Mouse (Mus musculus) intestine, postnatal 0 days (tissue): Measurements from ENCODE around the gene Crim1. TPM values are rescaled to one million over a fixed set of nuclear protein-coding genes. Genes with fewer than 3 reads are reported as not detected.

Experiments
- ATAC-seq: fragments of 200-750 bp; cut with Nextera tagmentation; 2 replicates; pipeline ENCODE4 v1.8.0; 2017; ENCODE audit warnings: mild to moderate bottlenecking, moderate TSS enrichment, moderate library complexity
- H3K27ac ChIP-seq: fragments of 300-500 bp; sonication (generic); 2 replicates; pipeline ENCODE4 v1.5.1; 2014; ENCODE audit warnings: mild to moderate bottlenecking, low read depth, low read length, moderate library complexity
- H3K27me3 ChIP-seq: fragments of 300-500 bp; sonication (generic); replicated peaks from 2 replicates; pipeline ENCODE4 v1.6.1; 2014; ENCODE audit warnings: low read length, mixed read lengths; ENCODE audit not compliant: control insufficient read depth, insufficient read depth
- H3K36me3 ChIP-seq: fragments of 300-500 bp; sonication (generic); 2 replicates; pipeline ENCODE4 v1.6.1; 2014; ENCODE audit warnings: mild to moderate bottlenecking, moderate library complexity; ENCODE audit not compliant: control insufficient read depth, insufficient read depth
- H3K4me1 ChIP-seq: fragments of 300-500 bp; sonication (generic); replicated peaks from 2 replicates; pipeline ENCODE4 v1.6.1; 2014; ENCODE audit warnings: antibody characterized with exemption, low read length, mixed read lengths; ENCODE audit not compliant: control insufficient read depth, insufficient read depth
- H3K4me2 ChIP-seq: fragments of 300-500 bp; sonication (generic); replicated peaks from 2 replicates; pipeline ENCODE4 v1.6.1; 2014; ENCODE audit warnings: low read depth, mild to moderate bottlenecking, moderate library complexity
- H3K4me3 ChIP-seq: fragments of 300-500 bp; sonication (generic); 2 replicates; pipeline ENCODE4 v1.5.1; 2014; ENCODE audit warnings: low read depth, low read length
- H3K9ac ChIP-seq: fragments of 300-500 bp; sonication (generic); 2 replicates; pipeline ENCODE4 v1.6.1; 2014; ENCODE audit warnings: mild to moderate bottlenecking, low read depth, low read length
- H3K9me3 ChIP-seq: fragments of 300-500 bp; sonication (generic); 2 replicates; pipeline ENCODE4 v1.6.1; 2016; ENCODE audit warnings: mixed run types; ENCODE audit not compliant: control insufficient read depth
- CTCF ChIP-seq: sonication (generic); IDR thresholded peaks from 2 replicates; pipeline ENCODE4 v1.5.1; 2016; ENCODE audit warnings: low read depth, mild to moderate bottlenecking, control low read depth, antibody characterized with exemption, moderate library complexity
- WGBS: fragments of 180-500 bp; shearing (Covaris S2); extraction: QIAGEN DNeasy Blood & Tissue Kit; methylation state at CpG from one replicate; pipeline ENCODE4 v1.1.7; 2014; 5-methylcytosine and 5-hydroxymethylcytosine counted together
- polyA plus RNA-seq: library from polyadenylated mRNA; unstranded; fragments of >200 nt; fragmentation: Nextera tagmentation; extraction: Ambion mirVana; gene quantifications from 2 replicates; pipeline ENCODE4 v1.2.1, GENCODE M21; 2015

Crim1 gene
- polyA plus RNA-seq, result 7.7 and 9.0 TPM in 2 replicates

DNA sequence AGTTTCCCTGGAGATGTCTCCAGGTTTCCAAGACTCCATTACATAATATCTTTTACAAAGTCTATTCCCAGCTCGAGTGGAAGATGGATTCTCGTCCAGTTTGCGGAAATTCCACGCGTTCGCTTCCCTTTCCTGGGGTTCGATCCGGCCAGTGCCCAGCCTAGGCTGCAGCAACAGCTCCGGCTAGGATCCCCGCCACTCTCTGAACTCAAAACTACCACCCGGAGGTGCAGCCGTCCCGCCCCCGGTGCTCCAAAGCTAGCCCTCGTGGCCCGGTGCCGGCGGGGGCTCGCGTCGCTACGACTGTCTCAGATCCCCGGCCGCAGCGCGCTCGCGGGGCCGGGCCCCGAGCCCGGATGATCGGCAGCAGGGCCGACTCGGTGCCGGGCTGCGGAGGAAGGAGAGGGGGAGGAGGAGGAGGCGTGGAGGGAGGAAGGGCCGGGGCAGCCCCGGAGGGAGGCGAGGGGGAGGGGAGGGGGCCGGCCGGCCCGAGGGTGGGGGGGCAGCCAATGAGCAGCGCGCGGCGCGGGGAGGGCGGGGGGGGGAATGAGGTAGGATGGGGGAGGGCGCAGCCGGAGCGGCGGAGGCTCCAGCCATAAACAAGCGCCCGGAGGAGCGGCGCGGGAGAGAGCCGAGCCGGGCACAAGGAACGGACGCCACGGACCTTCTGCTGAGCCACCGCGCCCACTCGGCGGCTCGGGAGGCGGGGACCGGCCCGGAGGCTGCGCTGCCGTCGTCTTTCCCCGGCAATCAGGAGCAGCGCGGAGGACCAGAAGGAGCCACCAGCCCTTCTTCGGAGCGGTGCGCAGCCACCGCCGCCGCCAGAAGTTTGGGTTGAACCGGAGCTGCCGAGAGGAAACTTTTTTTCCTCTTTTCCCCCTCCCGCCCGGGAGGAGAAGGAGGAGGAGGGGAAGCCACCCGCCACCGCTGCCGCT lies at the start of gene Crim1:
Gene Crim1, plus strand, starts transcription at position 623 of the 935 bp plus-strand sequence.
- ATAC-seq, result peak; percentile 71
- under 1% methylated on average over 65 of the region's 90 CpGs for WGBS

DNA sequence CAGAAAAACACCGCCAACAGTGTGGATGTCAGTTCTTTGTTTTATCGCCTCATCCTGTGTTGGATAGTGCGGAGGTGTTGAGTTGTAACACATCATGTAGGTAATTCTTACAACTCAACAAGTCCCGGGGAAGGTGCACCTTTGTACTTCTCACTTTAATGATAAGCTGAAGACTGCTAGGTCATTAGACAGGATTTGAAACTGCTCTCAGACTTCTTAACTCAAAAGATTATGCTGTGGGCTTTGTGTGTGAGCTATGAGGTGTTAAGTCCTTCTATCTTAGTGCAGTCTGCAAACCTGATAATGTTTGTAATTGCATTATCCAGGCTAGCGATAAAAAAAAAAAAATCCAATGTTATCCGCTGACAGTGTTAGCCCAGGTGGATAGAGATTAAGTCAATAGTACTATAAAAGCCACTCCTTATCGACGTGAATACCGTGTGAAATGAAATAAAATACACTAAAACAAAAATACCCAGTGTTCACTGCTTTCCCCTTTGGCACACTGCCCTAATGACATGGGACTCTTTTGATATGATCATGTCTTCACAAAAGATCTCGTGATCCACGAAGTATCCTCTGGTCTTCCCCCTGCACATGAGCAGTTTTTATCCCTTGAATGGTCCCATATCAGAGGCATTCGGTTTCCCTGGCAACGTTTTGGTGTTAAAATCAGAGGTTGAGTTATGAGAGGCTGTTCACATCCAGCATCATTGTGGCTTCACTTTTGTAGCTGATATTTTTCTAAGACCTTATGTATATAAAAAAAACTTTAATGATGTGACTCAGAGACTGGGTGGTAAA lies 48.4 kb upstream of the Crim1 start:
- no peak overlapping the region for H3K4me2 ChIP-seq
- no peak for TF ChIP-seq CTCF
- no peak overlapping the region for H3K4me3 ChIP-seq
- H3K27ac ChIP-seq, result no peak overlapping the region
- WGBS, result 39% methylated on average over 13 of the region's 13 CpGs
- H3K27me3 ChIP-seq, result no peaks in the 10 kb centered on the region
- no peak overlapping the region for H3K9ac ChIP-seq
- peak; percentile 84 for ATAC-seq
- H3K36me3 ChIP-seq, result no peaks in the 10 kb centered on the region
- no peaks in the 10 kb centered on the region for H3K9me3 ChIP-seq
- no peaks in the 10 kb centered on the region for H3K4me1 ChIP-seq

More for the DNA sequence above, at the start of gene Crim1:
- Histone ChIP-seq H3K4me1 (peaks cover 4% of the 10 kb centered on the region; the same call in 1 of the 2 replicates), H3K27ac (peak within 1 kb of the TSS; percentile 87), H3K27me3 (no peaks in the 10 kb centered on the region), H3K9me3 (no peaks in the 10 kb centered on the region), H3K4me3 (peak within 1 kb of the TSS; percentile 89), H3K36me3 (no peaks in the 10 kb centered on the region), H3K4me2 (peak within 1 kb of the TSS; percentile 86), H3K9ac (peak within 1 kb of the TSS; percentile 78)
- TF ChIP-seq CTCF, result 0 out of 2 replicates have a peak, but pooled peaks have one; percentile 6

DNA sequence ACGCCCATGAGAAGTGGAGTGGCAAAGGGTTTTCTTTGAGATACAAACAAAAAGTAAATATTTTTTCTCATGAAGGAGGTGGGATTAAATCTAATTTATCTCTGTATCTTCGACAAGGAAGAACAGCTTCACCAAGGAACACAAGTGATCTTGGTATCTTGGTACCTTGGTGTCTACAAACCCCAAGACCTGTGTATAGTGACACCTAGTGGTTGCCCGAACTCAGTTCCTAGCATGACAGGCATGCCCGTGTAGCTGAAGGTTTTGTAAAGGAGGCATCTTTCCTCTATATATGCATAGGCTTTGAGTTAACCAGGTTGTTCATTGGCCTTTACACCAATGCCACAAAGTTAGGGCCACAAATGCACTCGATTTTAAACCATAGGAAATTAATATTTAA lies 36.8 kb upstream of the Crim1 start:
- Histone ChIP-seq H3K4me2 (no peak overlapping the region), H3K9me3 (no peaks in the 10 kb centered on the region), H3K27ac (no peak overlapping the region), H3K4me1 (no peaks in the 10 kb centered on the region), H3K36me3 (no peaks in the 10 kb centered on the region), H3K4me3 (no peak overlapping the region), H3K27me3 (no peaks in the 10 kb centered on the region), H3K9ac (no peak overlapping the region)
- WGBS, result 26% methylated on average over 5 of the region's 5 CpGs
- ATAC-seq, result no peak
- TF ChIP-seq CTCF, result peak; percentile 90

DNA sequence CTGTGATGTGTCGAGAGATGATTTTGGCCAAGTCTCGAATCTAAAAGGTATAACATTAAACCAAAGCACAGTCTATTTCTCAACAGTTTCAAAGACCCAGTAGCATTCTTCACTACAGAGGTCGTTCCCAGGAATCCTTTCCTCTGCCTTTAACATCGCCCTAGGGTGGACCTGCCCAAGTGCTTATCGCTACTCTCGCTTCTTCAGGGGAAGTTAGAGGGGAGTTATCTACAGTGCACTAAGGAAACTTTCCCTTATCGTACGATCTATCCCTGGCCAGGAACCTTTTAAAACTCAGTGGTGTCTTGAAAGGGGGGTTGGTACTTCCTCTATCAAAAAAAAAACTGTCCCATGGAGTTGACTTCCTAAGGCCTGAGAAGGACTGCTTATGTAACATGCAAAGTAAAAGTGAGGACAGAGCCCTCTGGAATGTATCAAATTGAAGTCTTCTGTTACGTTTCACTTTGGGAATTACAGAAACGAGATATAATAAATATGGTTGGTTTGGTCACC lies 36.3 kb upstream of the Crim1 start:
- Histone ChIP-seq H3K27ac (no peak overlapping the region), H3K4me3 (no peak overlapping the region), H3K4me1 (no peaks in the 10 kb centered on the region), H3K27me3 (no peaks in the 10 kb centered on the region), H3K4me2 (no peak overlapping the region), H3K9ac (no peak overlapping the region), H3K9me3 (no peaks in the 10 kb centered on the region), H3K36me3 (no peaks in the 10 kb centered on the region)
- ATAC-seq, result no peak
- WGBS, result 79% methylated on average over 10 of the region's 10 CpGs
- no peak for TF ChIP-seq CTCF

DNA sequence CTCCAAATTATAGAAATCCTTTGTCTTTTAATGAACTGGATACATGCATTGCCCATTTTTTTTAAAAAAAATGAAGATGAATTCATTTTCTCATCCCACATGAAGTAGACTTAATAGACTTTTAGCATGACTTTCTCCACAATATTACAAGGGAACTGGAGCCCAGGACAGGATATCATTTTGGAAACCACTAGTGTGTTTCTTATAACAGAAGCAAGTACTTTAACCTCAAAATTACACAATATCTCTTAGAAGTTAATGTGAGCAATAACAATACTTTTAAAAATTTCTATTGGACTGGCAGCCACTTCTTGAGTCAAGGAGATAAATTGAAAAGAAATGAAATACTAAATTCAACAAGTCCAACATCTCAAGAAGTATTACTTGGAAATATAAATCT lies 34.2 kb upstream of the Crim1 start:
- H3K27me3 ChIP-seq, result no peaks in the 10 kb centered on the region
- H3K36me3 ChIP-seq, result no peaks in the 10 kb centered on the region
- no peaks in the 10 kb centered on the region for H3K9me3 ChIP-seq
- no peaks in the 10 kb centered on the region for H3K4me1 ChIP-seq
- no peak overlapping the region for H3K4me3 ChIP-seq
- TF ChIP-seq CTCF, result no peak
- H3K4me2 ChIP-seq, result no peak overlapping the region
- H3K9ac ChIP-seq, result no peak overlapping the region
- ATAC-seq, result no peak
- no peak overlapping the region for H3K27ac ChIP-seq

DNA sequence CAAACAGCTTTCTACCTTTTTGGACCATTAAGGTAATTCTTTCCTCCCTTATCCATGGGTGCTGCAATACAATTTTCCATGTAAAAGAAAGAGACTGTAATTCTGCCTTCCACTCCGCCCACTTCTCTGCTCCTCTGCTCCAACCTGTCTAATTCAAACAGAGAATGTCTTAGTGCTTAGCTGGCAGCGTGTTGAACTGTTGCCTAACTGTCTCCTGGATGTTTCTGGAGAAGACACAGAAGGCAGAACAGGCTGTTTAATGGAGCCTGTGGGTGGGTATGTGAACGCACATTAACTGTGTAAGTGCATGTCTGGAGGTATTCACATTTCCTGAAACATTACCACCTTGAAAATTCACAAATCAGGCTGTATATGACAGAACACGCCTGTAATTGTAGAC lies 33.5 kb upstream of the Crim1 start:
- ATAC-seq, result no peak
- Histone ChIP-seq H3K4me1 (no peaks in the 10 kb centered on the region), H3K36me3 (no peaks in the 10 kb centered on the region), H3K9me3 (no peaks in the 10 kb centered on the region), H3K4me3 (no peak overlapping the region), H3K4me2 (no peak overlapping the region), H3K27ac (no peak overlapping the region), H3K9ac (no peak overlapping the region), H3K27me3 (no peaks in the 10 kb centered on the region)
- no peak for TF ChIP-seq CTCF
- whole genome bisulfite sequencing, result 63% methylated on average over 4 of the region's 4 CpGs
